Mouse (Mus musculus): ENCODE measurements around the gene Zc3h12d. TPM values are rescaled to one million over a fixed set of nuclear protein-coding genes. Genes with fewer than 3 reads are reported as not detected.
A peak's percentile ranks its signal among the peaks of the same experiment; 100 is the strongest.
"Not testable (repeated sequence)": the region's sequence is repeated elsewhere in the genome, so short reads cannot be mapped to it uniquely, and the experiment has no call there.

The Zc3h12d gene
- polyA plus RNA-seq, 1 experiment from 2014 or later: 0.05 TPM

DNA sequence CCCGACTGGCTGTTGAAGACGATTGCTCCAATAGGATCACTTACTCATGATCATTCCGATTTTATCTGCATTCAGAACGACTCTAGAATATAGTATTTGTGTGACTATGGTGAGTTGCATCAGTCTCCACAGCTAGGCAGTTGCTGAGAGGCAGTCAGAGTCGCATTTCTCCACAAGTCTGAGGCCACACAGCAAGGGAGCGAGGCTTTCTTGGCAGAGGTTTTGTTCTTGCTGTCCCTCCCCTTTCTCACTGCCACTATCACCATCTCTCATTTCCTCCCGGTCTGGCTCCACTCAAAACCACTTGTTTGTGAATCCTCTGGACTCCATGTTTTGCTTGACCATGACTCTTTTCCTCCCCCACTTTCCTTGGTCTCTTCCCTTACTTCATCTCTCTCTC, 41.9 kb downstream of the Zc3h12d start:
- Histone ChIP-seq H3K4me3 (ENCODE audit: low read depth, low read length) (no peak overlapping the region), H3K4me2 (replicated peaks; ENCODE audit: low read depth, low read length) (no peak overlapping the region), H3K27me3 (ENCODE audit: control insufficient read depth, insufficient read depth, low read length) (no peaks in the 10 kb centered on the region), H3K9me3 (ENCODE audit: control insufficient read depth, low read length) (no peaks in the 10 kb centered on the region), H3K27ac (ENCODE audit: low read depth, low read length) (no peak overlapping the region), H3K36me3 (ENCODE audit: control insufficient read depth, insufficient read depth, low read length) (no peaks in the 10 kb centered on the region), H3K4me1 (replicated peaks; ENCODE audit: control insufficient read depth, insufficient read depth, low read length) (no peaks in the 10 kb centered on the region), H3K9ac (ENCODE audit: low read depth, low read length) (no peak overlapping the region)
- DNase-seq (ENCODE audit: low spot score) (no peak), ATAC-seq (ENCODE audit: low FRiP score) (no peak)
- 81% methylated on average over 7 of the region's 7 CpGs for WGBS

GRCm38 (mm10) chr10:7880283-7880682, 48.0 kb downstream of the Zc3h12d start:
- not testable (repeated sequence) for DNase-seq (ENCODE audit: low spot score); H3K27ac ChIP-seq (ENCODE audit: low read depth, low read length); H3K4me1 ChIP-seq (replicated peaks; ENCODE audit: control insufficient read depth, insufficient read depth, low read length); H3K27me3 ChIP-seq (ENCODE audit: control insufficient read depth, insufficient read depth, low read length); H3K9me3 ChIP-seq (ENCODE audit: control insufficient read depth, low read length); H3K9ac ChIP-seq (ENCODE audit: low read depth, low read length); H3K4me3 ChIP-seq (ENCODE audit: low read depth, low read length); H3K4me2 ChIP-seq (replicated peaks; ENCODE audit: low read depth, low read length); ATAC-seq (ENCODE audit: low FRiP score); H3K36me3 ChIP-seq (ENCODE audit: control insufficient read depth, insufficient read depth, low read length)
- WGBS: 84% methylated on average over 3 of the region's 3 CpGs

- 93% methylated on average over 3 of the region's 3 CpGs for WGBS
- no peak overlapping the region for H3K4me2 ChIP-seq (replicated peaks; ENCODE audit: low read depth, low read length)
- no peak overlapping the region for H3K4me3 ChIP-seq (ENCODE audit: low read depth, low read length)
- H3K9me3 ChIP-seq (ENCODE audit: control insufficient read depth, low read length): no peaks in the 10 kb centered on the region
- H3K4me1 ChIP-seq (replicated peaks; ENCODE audit: control insufficient read depth, insufficient read depth, low read length): no peaks in the 10 kb centered on the region
- no peak overlapping the region for H3K9ac ChIP-seq (ENCODE audit: low read depth, low read length)
- no peaks in the 10 kb centered on the region for H3K27me3 ChIP-seq (ENCODE audit: control insufficient read depth, insufficient read depth, low read length)
- DNase-seq (ENCODE audit: low spot score) (no peak), ATAC-seq (ENCODE audit: low FRiP score) (no peak)
- no peak overlapping the region for H3K27ac ChIP-seq (ENCODE audit: low read depth, low read length)
- no peaks in the 10 kb centered on the region for H3K36me3 ChIP-seq (ENCODE audit: control insufficient read depth, insufficient read depth, low read length)
These were observed 49.7 kb downstream of the Zc3h12d start for GRCm38 (mm10) chr10:7881971-7882370.

DNA sequence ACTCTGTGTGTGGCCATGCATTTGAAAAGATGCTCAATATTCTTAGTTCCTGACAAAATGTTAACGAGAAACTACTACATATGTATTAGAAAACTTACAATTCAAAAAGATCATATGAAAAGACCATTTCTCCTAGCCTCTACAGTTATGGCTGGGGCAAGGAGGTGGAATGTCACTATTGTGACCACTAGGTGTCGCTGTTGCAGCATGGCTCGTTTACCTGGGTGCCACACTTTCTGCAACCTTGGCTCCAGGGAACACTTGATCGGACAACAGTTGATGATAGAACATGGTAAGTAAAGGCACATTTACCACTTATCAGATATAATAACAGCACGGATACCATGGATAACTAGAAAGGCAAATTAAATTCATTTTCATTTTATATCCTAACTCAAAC, 51.3 kb downstream of the Zc3h12d start:
- 15% methylated on average over 5 of the region's 5 CpGs for WGBS
- no peak overlapping the region for H3K4me2 ChIP-seq (replicated peaks; ENCODE audit: low read depth, low read length)
- DNase-seq (ENCODE audit: low spot score) (peak; percentile 85), ATAC-seq (ENCODE audit: low FRiP score) (peak; percentile 75; the same call in 1 of the 2 replicates)
- H3K36me3 ChIP-seq (ENCODE audit: control insufficient read depth, insufficient read depth, low read length): no peaks in the 10 kb centered on the region
- no peak overlapping the region for H3K27ac ChIP-seq (ENCODE audit: low read depth, low read length)
- H3K4me3 ChIP-seq (ENCODE audit: low read depth, low read length): no peak overlapping the region
- no peaks in the 10 kb centered on the region for H3K27me3 ChIP-seq (ENCODE audit: control insufficient read depth, insufficient read depth, low read length)
- no peaks in the 10 kb centered on the region for H3K9me3 ChIP-seq (ENCODE audit: control insufficient read depth, low read length)
- H3K4me1 ChIP-seq (replicated peaks; ENCODE audit: control insufficient read depth, insufficient read depth, low read length): no peaks in the 10 kb centered on the region
- H3K9ac ChIP-seq (ENCODE audit: low read depth, low read length): no peak overlapping the region

GRCm38 (mm10) chr10:7888256-7888868, 56.1 kb downstream of the Zc3h12d start:
- 88% methylated on average over 11 of the region's 11 CpGs for WGBS
- no peak overlapping the region for H3K4me2 ChIP-seq (replicated peaks; ENCODE audit: low read depth, low read length)
- DNase-seq (ENCODE audit: low spot score): no peak
- no peak overlapping the region for H3K27ac ChIP-seq (ENCODE audit: low read depth, low read length)
- H3K4me1 ChIP-seq (replicated peaks; ENCODE audit: control insufficient read depth, insufficient read depth, low read length): no peaks in the 10 kb centered on the region
- H3K9ac ChIP-seq (ENCODE audit: low read depth, low read length): no peak overlapping the region
- H3K9me3 ChIP-seq (ENCODE audit: control insufficient read depth, low read length): no peaks in the 10 kb centered on the region
- H3K4me3 ChIP-seq (ENCODE audit: low read depth, low read length): no peak overlapping the region
- no peaks in the 10 kb centered on the region for H3K27me3 ChIP-seq (ENCODE audit: control insufficient read depth, insufficient read depth, low read length)
- no peaks in the 10 kb centered on the region for H3K36me3 ChIP-seq (ENCODE audit: control insufficient read depth, insufficient read depth, low read length)
- ATAC-seq (ENCODE audit: low FRiP score): no peak

- Histone ChIP-seq H3K4me2 (replicated peaks; ENCODE audit: low read depth, low read length) (no peak overlapping the region), H3K9me3 (ENCODE audit: control insufficient read depth, low read length) (no peaks in the 10 kb centered on the region), H3K27ac (ENCODE audit: low read depth, low read length) (no peak overlapping the region), H3K9ac (ENCODE audit: low read depth, low read length) (no peak overlapping the region), H3K4me1 (replicated peaks; ENCODE audit: control insufficient read depth, insufficient read depth, low read length) (no peaks in the 10 kb centered on the region), H3K27me3 (ENCODE audit: control insufficient read depth, insufficient read depth, low read length) (no peaks in the 10 kb centered on the region), H3K4me3 (ENCODE audit: low read depth, low read length) (no peak overlapping the region), H3K36me3 (ENCODE audit: control insufficient read depth, insufficient read depth, low read length) (0 out of 2 replicates have a peak, but pooled peaks cover 5% of the 10 kb centered on the region)
- ATAC-seq (ENCODE audit: low FRiP score) (no peak), DNase-seq (ENCODE audit: low spot score) (no peak)
- WGBS: 91% methylated on average over 14 of the region's 14 CpGs
These were observed 68.7 kb downstream of the Zc3h12d start for GRCm38 (mm10) chr10:7900719-7901627.

- H3K27me3 ChIP-seq (ENCODE audit: control insufficient read depth, insufficient read depth, low read length): no peaks in the 10 kb centered on the region
- no peaks in the 10 kb centered on the region for H3K4me1 ChIP-seq (replicated peaks; ENCODE audit: control insufficient read depth, insufficient read depth, low read length)
- H3K27ac ChIP-seq (ENCODE audit: low read depth, low read length): no peak overlapping the region
- H3K4me3 ChIP-seq (ENCODE audit: low read depth, low read length): no peak overlapping the region
- no peaks in the 10 kb centered on the region for H3K9me3 ChIP-seq (ENCODE audit: control insufficient read depth, low read length)
- 94% methylated on average over 5 of the region's 5 CpGs for WGBS
- H3K9ac ChIP-seq (ENCODE audit: low read depth, low read length): no peak overlapping the region
- no peak for DNase-seq (ENCODE audit: low spot score)
- 0 out of 2 replicates have a peak, but pooled peaks cover 7% of the 10 kb centered on the region for H3K36me3 ChIP-seq (ENCODE audit: control insufficient read depth, insufficient read depth, low read length)
- ATAC-seq (ENCODE audit: low FRiP score): 0 out of 2 replicates have a peak, but pooled peaks have one; percentile 14
- no peak overlapping the region for H3K4me2 ChIP-seq (replicated peaks; ENCODE audit: low read depth, low read length)
These were observed 71.9 kb downstream of the Zc3h12d start for GRCm38 (mm10) chr10:7904157-7904556.

DNA sequence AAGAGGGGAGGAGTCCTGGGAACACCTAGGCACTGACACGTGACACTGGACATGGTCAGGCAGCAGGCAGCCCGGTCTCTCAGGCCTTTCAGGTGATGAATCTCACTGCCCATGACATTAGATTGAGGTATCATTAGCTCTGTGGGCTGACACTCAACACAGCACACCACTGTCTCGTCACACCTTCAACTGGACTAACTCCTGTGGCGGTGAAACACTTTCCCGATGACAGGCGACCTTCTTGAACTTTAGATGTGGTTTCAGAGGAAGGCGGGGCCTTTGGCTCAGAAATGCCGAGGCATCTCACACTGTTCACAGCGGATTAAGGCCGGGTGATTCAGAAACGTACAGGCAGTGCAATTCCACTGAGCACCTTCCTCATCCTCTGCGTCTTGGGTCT, 74.9 kb downstream of the Zc3h12d start:
- H3K4me3 ChIP-seq (ENCODE audit: low read depth, low read length): no peak overlapping the region
- 92% methylated on average over 12 of the region's 12 CpGs for WGBS
- H3K27ac ChIP-seq (ENCODE audit: low read depth, low read length): no peak overlapping the region
- no peaks in the 10 kb centered on the region for H3K27me3 ChIP-seq (ENCODE audit: control insufficient read depth, insufficient read depth, low read length)
- no peaks in the 10 kb centered on the region for H3K4me1 ChIP-seq (replicated peaks; ENCODE audit: control insufficient read depth, insufficient read depth, low read length)
- DNase-seq (ENCODE audit: low spot score) (no peak), ATAC-seq (ENCODE audit: low FRiP score) (no peak)
- no peak overlapping the region for H3K9ac ChIP-seq (ENCODE audit: low read depth, low read length)
- H3K36me3 ChIP-seq (ENCODE audit: control insufficient read depth, insufficient read depth, low read length): 0 out of 2 replicates have a peak, but pooled peaks cover 7% of the 10 kb centered on the region
- no peak overlapping the region for H3K4me2 ChIP-seq (replicated peaks; ENCODE audit: low read depth, low read length)
- no peaks in the 10 kb centered on the region for H3K9me3 ChIP-seq (ENCODE audit: control insufficient read depth, low read length)

Data from hindbrain, embryonic 11.5 days (tissue).